In the genomic region with DNA sequence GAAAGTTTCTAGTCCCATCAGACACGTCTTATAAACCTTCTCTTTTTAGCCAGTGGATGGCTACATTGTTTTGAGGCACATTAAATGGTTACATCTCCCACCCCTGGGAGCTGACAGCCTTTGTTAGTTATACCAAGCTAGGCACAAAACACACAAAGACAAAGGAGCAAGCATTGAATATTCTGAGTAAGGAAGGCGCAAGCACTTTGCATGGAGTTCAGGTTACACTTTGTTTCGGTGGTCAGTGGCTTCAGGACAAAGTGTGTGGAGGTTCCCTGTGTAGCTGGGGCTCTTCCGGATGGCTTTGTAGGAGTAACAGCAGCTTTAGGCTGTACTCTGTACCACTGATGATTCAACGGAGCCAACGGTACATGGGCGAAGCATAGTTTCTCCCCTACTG, we compare ENCODE assay signal across 29 mouse cellular contexts.
"Had no signal": no experiment of that assay in that cellular context is flagged by ENCODE, and none has a peak within 500 bp of the region (broad histone marks: within the 10 kb centered on the region; RNA-seq: fewer than 3 reads in every experiment).

No protein-coding gene starts in this region.

- H3K27me3 ChIP-seq: heart, embryonic 13.5 days; heart, embryonic 15.5 days; hindbrain, embryonic 12.5 days; hindbrain, embryonic 15.5 days; kidney, embryonic 15.5 days; limb, embryonic 12.5 days; liver, embryonic 13.5 days; liver, embryonic 15.5 days had no signal

- ATAC-seq: hindbrain, postnatal 0 days; intestine, embryonic 16.5 days had no signal

- DNase-seq: gastrocnemius, adult 2 months; gastrocnemius, postnatal 10 days; gastrocnemius, postnatal 25 days; heart, adult 11 months; heart, adult 2 months; heart, postnatal 14 days; heart, postnatal 36 days; kidney, adult 11 months; kidney, adult 2 months; kidney, adult 9 months; kidney, postnatal 10 days; kidney, postnatal 25 days; kidney, postnatal 4 days; liver; liver, embryonic 13.5 days had no signal

- H3K27ac ChIP-seq: gastrocnemius, adult 2 months; heart, adult 2 months; heart, embryonic 13.5 days; heart, embryonic 15.5 days; hindbrain, embryonic 12.5 days; hindbrain, embryonic 15.5 days; hindbrain, postnatal 0 days; kidney, embryonic 15.5 days; layer of hippocampus, adult 2 months; left cerebral cortex, adult 2 months; limb, embryonic 10.5 days; limb, embryonic 12.5 days; liver, embryonic 13.5 days; liver, embryonic 15.5 days had no signal

- H3K4me1 ChIP-seq: heart, embryonic 13.5 days; heart, embryonic 15.5 days; liver, embryonic 13.5 days; liver, embryonic 15.5 days had no signal

- H3K9me3 ChIP-seq: heart, embryonic 13.5 days; heart, embryonic 15.5 days; hindbrain, embryonic 12.5 days; hindbrain, embryonic 15.5 days; kidney, embryonic 15.5 days; limb, embryonic 10.5 days; limb, embryonic 12.5 days; liver, embryonic 13.5 days; liver, embryonic 15.5 days had no signal

- H3K36me3 ChIP-seq: heart, embryonic 13.5 days; heart, embryonic 15.5 days; hindbrain, embryonic 12.5 days; hindbrain, embryonic 15.5 days; kidney, embryonic 15.5 days; limb, embryonic 10.5 days; limb, embryonic 12.5 days; liver, embryonic 13.5 days; liver, embryonic 15.5 days had no signal

- H3K9ac ChIP-seq: heart, embryonic 13.5 days; heart, embryonic 15.5 days; hindbrain, embryonic 12.5 days; hindbrain, embryonic 15.5 days; kidney, embryonic 15.5 days; limb, embryonic 12.5 days; liver, embryonic 13.5 days; liver, embryonic 15.5 days had no signal

- H3K4me2 ChIP-seq: heart, embryonic 11.5 days; heart, embryonic 13.5 days; heart, embryonic 15.5 days; hindbrain, embryonic 12.5 days; hindbrain, embryonic 15.5 days; kidney, embryonic 15.5 days; limb, embryonic 12.5 days; liver, embryonic 11.5 days; liver, embryonic 13.5 days; liver, embryonic 15.5 days had no signal

- H3K4me3 ChIP-seq: gastrocnemius, adult 2 months; heart, adult 2 months; heart, embryonic 13.5 days; heart, embryonic 15.5 days; hindbrain, embryonic 12.5 days; hindbrain, embryonic 15.5 days; kidney, embryonic 15.5 days; layer of hippocampus, adult 2 months; left cerebral cortex, adult 2 months; limb, embryonic 10.5 days; limb, embryonic 12.5 days; liver, embryonic 13.5 days; liver, embryonic 15.5 days had no signal
